Mouse (Mus musculus): ENCODE results near the gene Igsf8. TPM values are rescaled to one million over a fixed set of nuclear protein-coding genes. Genes with fewer than 3 reads are reported as not detected.

The Igsf8 gene
- polyA plus RNA-seq, 1 experiment from 2014 or later = 64.7 TPM

DNA sequence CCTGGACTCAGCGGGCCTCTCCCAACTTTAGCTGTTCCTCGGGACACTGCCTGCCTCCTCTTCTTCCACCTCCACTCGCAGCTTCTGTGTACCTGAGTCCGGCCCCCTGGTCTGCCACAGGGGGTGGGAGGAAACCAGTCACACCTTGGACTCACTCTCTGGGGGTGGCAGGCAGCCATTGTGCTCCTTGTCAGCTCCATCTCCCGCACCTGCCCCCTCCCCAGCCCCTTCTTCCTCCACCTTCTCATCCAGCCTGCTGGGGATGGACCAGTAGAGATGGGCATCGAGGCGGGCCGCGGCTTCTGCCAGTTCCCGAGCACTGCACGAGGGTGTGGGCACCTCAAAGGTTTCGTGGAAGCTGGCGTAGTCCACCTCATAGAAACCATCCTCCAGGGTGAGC lies 61.3 kb downstream of the Igsf8 start:
- ATAC-seq (ENCODE audit: low FRiP score) (no peak), DNase-seq (ENCODE audit: low spot score) (no peak)
- Histone ChIP-seq H3K4me2 (replicated peaks) (no peak overlapping the region), H3K4me3 (replicated peaks; ENCODE audit: low read length) (no peak overlapping the region), H3K36me3 (replicated peaks; ENCODE audit: control insufficient read depth, insufficient read depth) (0 out of 2 replicates have a peak, but pooled peaks cover 6% of the 10 kb centered on the region), H3K27ac (no peak overlapping the region), H3K9ac (peak overlapping the region; percentile 20; the same call in 1 of the 2 replicates), H3K9me3 (ENCODE audit: control insufficient read depth, low read length) (no peaks in the 10 kb centered on the region), H3K4me1 (replicated peaks; ENCODE audit: control insufficient read depth, insufficient read depth, low read length) (0 out of 2 replicates have a peak, but pooled peaks cover 9% of the 10 kb centered on the region), H3K27me3 (ENCODE audit: control insufficient read depth, insufficient read depth, low read length) (peaks cover 8% of the 10 kb centered on the region; the same call in 1 of the 2 replicates)
- WGBS = 60% methylated on average over 13 of the region's 13 CpGs

DNA sequence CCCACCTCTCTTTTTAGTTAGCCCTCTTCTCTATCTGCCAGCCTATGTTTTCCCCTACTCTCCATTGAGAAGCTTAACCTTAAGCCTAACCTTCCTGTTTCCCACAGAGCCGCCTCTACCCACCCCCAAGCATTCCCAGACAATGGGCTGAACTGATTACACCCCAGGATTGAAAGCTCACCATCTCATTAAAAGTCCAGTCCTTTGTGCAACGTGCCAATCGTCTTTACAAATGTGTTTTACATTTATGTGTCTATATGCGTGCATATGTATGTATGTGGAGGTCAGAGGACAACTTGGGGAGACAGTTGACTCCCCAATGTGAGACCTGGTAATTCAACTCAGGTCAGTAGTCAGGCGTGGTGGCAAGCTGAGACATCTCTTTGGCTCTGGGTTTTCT lies 61.9 kb downstream of the Igsf8 start:
- Histone ChIP-seq H3K9ac (no peak overlapping the region), H3K4me1 (replicated peaks; ENCODE audit: control insufficient read depth, insufficient read depth, low read length) (0 out of 2 replicates have a peak, but pooled peaks cover 9% of the 10 kb centered on the region), H3K36me3 (replicated peaks; ENCODE audit: control insufficient read depth, insufficient read depth) (0 out of 2 replicates have a peak, but pooled peaks cover 5% of the 10 kb centered on the region)

GRCm38 (mm10) chr1:172323801-172324359 lies 62.4 kb downstream of the Igsf8 start:
- Histone ChIP-seq H3K9me3 (ENCODE audit: control insufficient read depth, low read length) (no peaks in the 10 kb centered on the region), H3K4me3 (replicated peaks; ENCODE audit: low read length) (no peak overlapping the region), H3K36me3 (replicated peaks; ENCODE audit: control insufficient read depth, insufficient read depth) (no peaks in the 10 kb centered on the region), H3K4me1 (replicated peaks; ENCODE audit: control insufficient read depth, insufficient read depth, low read length) (peaks cover 6% of the 10 kb centered on the region; the same call in 1 of the 2 replicates), H3K4me2 (replicated peaks) (no peak overlapping the region), H3K27me3 (ENCODE audit: control insufficient read depth, insufficient read depth, low read length) (peaks cover 8% of the 10 kb centered on the region; the same call in 1 of the 2 replicates), H3K27ac (no peak overlapping the region), H3K9ac (no peak overlapping the region)
- no peak for ATAC-seq (ENCODE audit: low FRiP score)
- no peak for DNase-seq (ENCODE audit: low spot score)
- 65% methylated on average over 6 of the region's 6 CpGs for WGBS

More for the DNA sequence above, 61.9 kb downstream of the Igsf8 start:
- no peak overlapping the region for H3K4me3 ChIP-seq (replicated peaks; ENCODE audit: low read length)
- no peak for ATAC-seq (ENCODE audit: low FRiP score)
- 18% methylated on average over 5 of the region's 5 CpGs for WGBS
- no peaks in the 10 kb centered on the region for H3K9me3 ChIP-seq (ENCODE audit: control insufficient read depth, low read length)
- no peak overlapping the region for H3K4me2 ChIP-seq (replicated peaks)
- no peak overlapping the region for H3K27ac ChIP-seq
- peaks cover 8% of the 10 kb centered on the region; the same call in 1 of the 2 replicates for H3K27me3 ChIP-seq (ENCODE audit: control insufficient read depth, insufficient read depth, low read length)
- no peak for DNase-seq (ENCODE audit: low spot score)

GRCm38 (mm10) chr1:172324725-172325124 lies 63.3 kb downstream of the Igsf8 start:
- DNase-seq (ENCODE audit: low spot score) = peak; percentile 86
- Histone ChIP-seq H3K4me3 (replicated peaks; ENCODE audit: low read length) (no peak overlapping the region), H3K4me2 (replicated peaks) (no peak overlapping the region), H3K4me1 (replicated peaks; ENCODE audit: control insufficient read depth, insufficient read depth, low read length) (peaks cover 6% of the 10 kb centered on the region), H3K27ac (no peak overlapping the region), H3K36me3 (replicated peaks; ENCODE audit: control insufficient read depth, insufficient read depth) (no peaks in the 10 kb centered on the region), H3K27me3 (ENCODE audit: control insufficient read depth, insufficient read depth, low read length) (peaks cover 8% of the 10 kb centered on the region; the same call in 1 of the 2 replicates), H3K9ac (no peak overlapping the region), H3K9me3 (ENCODE audit: control insufficient read depth, low read length) (no peaks in the 10 kb centered on the region)
- 11% methylated on average over 7 of the region's 7 CpGs for WGBS
- ATAC-seq (ENCODE audit: low FRiP score) = no peak

GRCm38 (mm10) chr1:172325680-172326535 lies 64.5 kb downstream of the Igsf8 start:
- DNase-seq (ENCODE audit: low spot score) (peak; percentile 69), ATAC-seq (ENCODE audit: low FRiP score) (peak; percentile 79)

GRCm38 (mm10) chr1:172326684-172327083 lies 65.2 kb downstream of the Igsf8 start:
- Histone ChIP-seq H3K4me3 (replicated peaks; ENCODE audit: low read length) (peak overlapping the region; percentile 34), H3K36me3 (replicated peaks; ENCODE audit: control insufficient read depth, insufficient read depth) (no peaks in the 10 kb centered on the region), H3K9ac (peak overlapping the region; percentile 43), H3K27ac (no peak overlapping the region), H3K4me2 (replicated peaks) (peak overlapping the region; percentile 57), H3K4me1 (replicated peaks; ENCODE audit: control insufficient read depth, insufficient read depth, low read length) (peaks cover 7% of the 10 kb centered on the region), H3K27me3 (ENCODE audit: control insufficient read depth, insufficient read depth, low read length) (peaks cover 8% of the 10 kb centered on the region; the same call in 1 of the 2 replicates), H3K9me3 (ENCODE audit: control insufficient read depth, low read length) (no peaks in the 10 kb centered on the region)
- ATAC-seq (ENCODE audit: low FRiP score) (no peak), DNase-seq (ENCODE audit: low spot score) (no peak)
- 59% methylated on average over 11 of the region's 11 CpGs for WGBS

More at GRCm38 (mm10) chr1:172325680-172326535, 64.5 kb downstream of the Igsf8 start:
- H3K36me3 ChIP-seq (replicated peaks; ENCODE audit: control insufficient read depth, insufficient read depth) = no peaks in the 10 kb centered on the region
- peaks cover 8% of the 10 kb centered on the region; the same call in 1 of the 2 replicates for H3K27me3 ChIP-seq (ENCODE audit: control insufficient read depth, insufficient read depth, low read length)
- 20% methylated on average over 94 of the region's 94 CpGs for WGBS
- H3K4me1 ChIP-seq (replicated peaks; ENCODE audit: control insufficient read depth, insufficient read depth, low read length) = peaks cover 7% of the 10 kb centered on the region
- no peaks in the 10 kb centered on the region for H3K9me3 ChIP-seq (ENCODE audit: control insufficient read depth, low read length)
- no peak overlapping the region for H3K27ac ChIP-seq
- peak overlapping the region; percentile 43 for H3K9ac ChIP-seq
- H3K4me2 ChIP-seq (replicated peaks) = peak overlapping the region; percentile 57
- H3K4me3 ChIP-seq (replicated peaks; ENCODE audit: low read length) = peak overlapping the region; percentile 34

GRCm38 (mm10) chr1:172327206-172328001 lies 66.0 kb downstream of the Igsf8 start:
- no peak for ATAC-seq (ENCODE audit: low FRiP score)

DNA sequence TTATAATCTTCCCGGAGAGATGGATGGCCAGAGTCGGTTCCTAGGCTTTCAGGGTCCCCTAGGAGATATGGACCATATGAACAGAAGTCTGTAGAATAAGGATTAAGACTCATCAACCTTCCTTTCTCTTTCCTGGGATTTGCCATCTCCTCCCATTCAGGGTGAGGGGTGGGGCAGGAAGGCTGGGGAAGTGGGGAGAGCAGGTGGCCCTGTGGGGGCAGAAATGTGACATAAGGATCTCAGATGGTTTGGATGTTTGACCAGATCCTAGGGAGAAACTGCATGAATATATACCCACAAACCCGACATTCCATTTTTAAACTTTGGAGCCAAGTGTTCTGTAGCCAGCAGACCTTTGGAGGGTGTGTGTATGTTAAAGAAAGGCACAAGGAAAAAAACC lies 66.6 kb downstream of the Igsf8 start:
- H3K4me1 ChIP-seq (replicated peaks; ENCODE audit: control insufficient read depth, insufficient read depth, low read length) = peaks cover 7% of the 10 kb centered on the region
- no peak overlapping the region for H3K9ac ChIP-seq
- H3K9me3 ChIP-seq (ENCODE audit: control insufficient read depth, low read length) = no peaks in the 10 kb centered on the region
- DNase-seq (ENCODE audit: low spot score) (no peak), ATAC-seq (ENCODE audit: low FRiP score) (no peak)
- H3K27ac ChIP-seq = no peak overlapping the region
- WGBS = 90% methylated on average over 3 of the region's 3 CpGs
- peaks cover 8% of the 10 kb centered on the region; the same call in 1 of the 2 replicates for H3K27me3 ChIP-seq (ENCODE audit: control insufficient read depth, insufficient read depth, low read length)
- H3K36me3 ChIP-seq (replicated peaks; ENCODE audit: control insufficient read depth, insufficient read depth) = no peaks in the 10 kb centered on the region
- H3K4me3 ChIP-seq (replicated peaks; ENCODE audit: low read length) = no peak overlapping the region
- no peak overlapping the region; the same call in 1 of the 2 replicates for H3K4me2 ChIP-seq (replicated peaks)

More at GRCm38 (mm10) chr1:172327206-172328001, 66.0 kb downstream of the Igsf8 start:
- no peaks in the 10 kb centered on the region for H3K36me3 ChIP-seq (replicated peaks; ENCODE audit: control insufficient read depth, insufficient read depth)
- no peak overlapping the region for H3K9ac ChIP-seq
- H3K9me3 ChIP-seq (ENCODE audit: control insufficient read depth, low read length) = no peaks in the 10 kb centered on the region
- WGBS = 91% methylated on average over 16 of the region's 16 CpGs
- H3K4me3 ChIP-seq (replicated peaks; ENCODE audit: low read length) = no peak overlapping the region
- peaks cover 7% of the 10 kb centered on the region for H3K4me1 ChIP-seq (replicated peaks; ENCODE audit: control insufficient read depth, insufficient read depth, low read length)
- H3K27ac ChIP-seq = no peak overlapping the region
- no peak for DNase-seq (ENCODE audit: low spot score)
- no peak overlapping the region for H3K4me2 ChIP-seq (replicated peaks)
- H3K27me3 ChIP-seq (ENCODE audit: control insufficient read depth, insufficient read depth, low read length) = peaks cover 8% of the 10 kb centered on the region; the same call in 1 of the 2 replicates

Data from hindbrain, embryonic 14.5 days (tissue).